Mouse (Mus musculus) limb, embryonic 14.5 days (tissue): Measurements from ENCODE around the gene Strip2. TPM values are rescaled to one million over a fixed set of nuclear protein-coding genes. Genes with fewer than 3 reads are reported as not detected.

Experiments
- ATAC-seq: fragments of 200-750 bp; cut with Nextera tagmentation; 2 replicates; pipeline ENCODE4 v1.8.0; 2017; ENCODE audit warnings: low read depth, moderate number of reproducible peaks, moderate TSS enrichment; ENCODE audit not compliant: low FRiP score
- DNase-seq: peaks from one replicate; pipeline ENCODE4 v3.0.0-alpha.2; 2015; ENCODE audit warnings: low spot score
- H3K27ac ChIP-seq: fragments of 300-500 bp; sonication (generic); replicated peaks from 2 replicates; pipeline ENCODE4 v1.5.1; 2014; ENCODE audit warnings: low read depth, mild to moderate bottlenecking, low read length, moderate library complexity, mixed read lengths
- H3K27me3 ChIP-seq: fragments of 300-500 bp; sonication (generic); 2 replicates; pipeline ENCODE4 v1.6.1; 2014; ENCODE audit warnings: low read length, mixed read lengths; ENCODE audit not compliant: control insufficient read depth, insufficient read depth
- H3K36me3 ChIP-seq: fragments of 300-500 bp; sonication (generic); 2 replicates; pipeline ENCODE4 v1.6.1; 2014; ENCODE audit warnings: mild to moderate bottlenecking, low read length, moderate library complexity, mixed read lengths; ENCODE audit not compliant: control insufficient read depth, insufficient read depth
- H3K4me1 ChIP-seq: fragments of 300-500 bp; sonication (generic); 2 replicates; pipeline ENCODE4 v1.6.1; 2014; ENCODE audit warnings: antibody characterized with exemption, low read length, mixed read lengths; ENCODE audit not compliant: control insufficient read depth, insufficient read depth
- H3K4me2 ChIP-seq: fragments of 300-500 bp; sonication (generic); replicated peaks from 2 replicates; pipeline ENCODE4 v1.6.1; 2014; ENCODE audit warnings: low read depth, mild to moderate bottlenecking, low read length, moderate library complexity; ENCODE audit not compliant: severe bottlenecking
- H3K4me3 ChIP-seq: fragments of 300-500 bp; sonication (generic); replicated peaks from 2 replicates; pipeline ENCODE4 v1.5.1; 2014; ENCODE audit warnings: low read length
- H3K9ac ChIP-seq: fragments of 300-500 bp; sonication (generic); 2 replicates; pipeline ENCODE4 v1.6.1; 2014; ENCODE audit warnings: mild to moderate bottlenecking, low read depth, low read length, moderate library complexity; ENCODE audit not compliant: severe bottlenecking
- H3K9me3 ChIP-seq: fragments of 300-500 bp; sonication (generic); 2 replicates; pipeline ENCODE4 v1.6.1; 2016; ENCODE audit warnings: low read length; ENCODE audit not compliant: control insufficient read depth
- POLR2A ChIP-seq: fragments of 200-500 bp; IDR thresholded peaks from 2 replicates; pipeline ENCODE4 v1.8.0; 2012; ENCODE audit warnings: inconsistent platforms, mild to moderate bottlenecking, moderate library complexity, borderline replicate concordance; ENCODE audit not compliant: insufficient read depth, insufficient read length; ENCODE audit errors: extremely low read depth
- WGBS: fragments of 180-500 bp; shearing (Covaris S2); extraction: QIAGEN DNeasy Blood & Tissue Kit; methylation state at CpG from one replicate; pipeline ENCODE4 v1.1.7; 2014; 5-methylcytosine and 5-hydroxymethylcytosine counted together
- microRNA-seq: library from miRNA; unstranded; fragments of <30 nt; microRNA quantifications from one replicate; pipeline ENCODE4, GENCODE M21; 2016
- polyA plus RNA-seq, 2 experiments: library from polyadenylated mRNA; depleted of rRNA in 1 of 2; stranded (reverse) in 1 of 2; unstranded in 1 of 2; fragments of >200 nt; fragmentation: Nextera tagmentation in 1 of 2; extraction: Ambion mirVana in 1 of 2; gene quantifications; 2 replicates each; pipeline versions ENCODE4 v1.2.1 to v1.2.3; 2012 to 2014

The Strip2 gene
- polyA plus RNA-seq, 2 experiments, result 2.5 to 3.3 TPM

- no peak overlapping the region for H3K4me2 ChIP-seq
- no peak for DNase-seq
- no peak for TF ChIP-seq POLR2A
- 75% methylated on average over 9 of the region's 9 CpGs for WGBS
- no peaks in the 10 kb centered on the region for H3K27me3 ChIP-seq
- H3K9me3 ChIP-seq, result no peaks in the 10 kb centered on the region
- ATAC-seq, result no peak
- H3K4me1 ChIP-seq, result no peaks in the 10 kb centered on the region
- no peak overlapping the region for H3K27ac ChIP-seq
- no peak overlapping the region for H3K9ac ChIP-seq
- H3K36me3 ChIP-seq, result no peaks in the 10 kb centered on the region
- H3K4me3 ChIP-seq, result no peak overlapping the region
These were observed 85.8 kb downstream of the Strip2 start for GRCm38 (mm10) chr6:30002628-30003027.

DNA sequence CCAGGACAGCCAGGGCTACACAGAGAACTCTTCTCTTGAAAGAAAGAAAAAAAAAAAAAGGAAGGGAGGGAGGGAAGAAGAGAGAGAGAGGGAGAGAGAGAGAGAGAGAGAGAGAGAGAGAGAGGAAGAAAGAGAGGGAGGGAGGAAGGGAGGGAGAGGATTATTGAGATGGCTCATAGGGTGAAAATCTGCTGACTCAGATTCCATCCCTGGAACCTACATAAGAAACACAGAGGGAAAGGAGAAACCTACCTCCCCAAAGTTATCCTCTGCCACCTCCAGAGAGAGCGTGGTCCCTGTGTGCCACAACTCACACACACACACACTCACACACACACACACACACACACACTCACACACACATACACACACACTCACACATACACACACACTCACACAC, 89.0 kb downstream of the Strip2 start:
- H3K4me1 ChIP-seq, result 0 out of 2 replicates have a peak, but pooled peaks cover 7% of the 10 kb centered on the region
- no peaks in the 10 kb centered on the region for H3K27me3 ChIP-seq
- no peak overlapping the region for H3K9ac ChIP-seq
- TF ChIP-seq POLR2A, result no peak
- H3K27ac ChIP-seq, result no peak overlapping the region
- no peak for DNase-seq
- no peak overlapping the region for H3K4me3 ChIP-seq
- WGBS, result 88% methylated on average over 1 of the region's 1 CpGs
- no peaks in the 10 kb centered on the region for H3K9me3 ChIP-seq
- no peak for ATAC-seq
- H3K4me2 ChIP-seq, result no peak overlapping the region
- H3K36me3 ChIP-seq, result no peaks in the 10 kb centered on the region

DNA sequence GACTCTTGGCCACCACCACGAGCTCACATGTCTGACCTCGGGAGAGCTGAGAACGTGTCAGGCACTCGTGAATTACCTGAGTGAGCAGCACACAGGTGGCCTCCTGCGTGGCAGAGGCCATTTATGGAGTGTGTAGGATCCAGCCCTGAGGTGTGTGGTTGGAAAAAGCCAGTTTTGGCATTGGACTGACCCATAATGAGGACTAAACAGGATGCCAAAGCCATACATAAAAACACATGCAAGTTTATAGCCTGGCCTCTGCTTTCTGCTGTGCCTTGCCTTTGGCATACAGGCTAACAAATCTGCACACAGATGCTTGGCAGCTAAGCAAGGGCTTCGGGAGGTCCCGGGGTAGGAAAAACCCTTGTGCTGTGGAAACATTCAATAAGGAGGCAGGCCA, 92.4 kb downstream of the Strip2 start:
- H3K4me3 ChIP-seq, result no peak overlapping the region
- no peaks in the 10 kb centered on the region for H3K27me3 ChIP-seq
- H3K4me1 ChIP-seq, result 0 out of 2 replicates have a peak, but pooled peaks cover 7% of the 10 kb centered on the region
- no peak for TF ChIP-seq POLR2A
- peak; percentile 69 for ATAC-seq
- H3K36me3 ChIP-seq, result no peaks in the 10 kb centered on the region
- 35% methylated on average over 7 of the region's 7 CpGs for WGBS
- no peak overlapping the region for H3K9ac ChIP-seq
- no peaks in the 10 kb centered on the region for H3K9me3 ChIP-seq
- peak; percentile 58 for DNase-seq
- H3K27ac ChIP-seq, result peak overlapping the region; percentile 34
- no peak overlapping the region for H3K4me2 ChIP-seq

Small RNA genes within 50 kb of the gene (microRNA-seq; reads per million reads assigned to microRNA genes)
- gene Gm23049, result not detected

Other genes starting within 250 kb of the Strip2 start
- 4.9 and 5.0 TPM in 2 replicates for gene Tspan33, start 222.8 kb upstream of the Strip2 start, polyA plus RNA-seq (2012; rRNA removed)
- 2.7 and 2.8 TPM in 2 replicates for gene Tspan33, start 222.8 kb upstream of the Strip2 start, polyA plus RNA-seq (2014; fragmentation: Nextera tagmentation; extraction: Ambion mirVana)
- gene Smo, start 181.5 kb upstream of the Strip2 start, polyA plus RNA-seq (2012; rRNA removed), result 104 and 134 TPM in 2 replicates
- gene Smo, start 181.5 kb upstream of the Strip2 start, polyA plus RNA-seq (2014; fragmentation: Nextera tagmentation; extraction: Ambion mirVana), result 58.1 and 68.4 TPM in 2 replicates
- gene Ahcyl2, start 149.0 kb upstream of the Strip2 start, polyA plus RNA-seq (2012; rRNA removed), result 20.8 and 23.3 TPM in 2 replicates
- 20.8 and 21.6 TPM in 2 replicates for gene Ahcyl2, start 149.0 kb upstream of the Strip2 start, polyA plus RNA-seq (2014; fragmentation: Nextera tagmentation; extraction: Ambion mirVana)
- gene Nrf1, start 131.0 kb downstream of the Strip2 start, polyA plus RNA-seq (2012; rRNA removed), result 70.7 and 83.8 TPM in 2 replicates
- gene Nrf1, start 131.0 kb downstream of the Strip2 start, polyA plus RNA-seq (2014; fragmentation: Nextera tagmentation; extraction: Ambion mirVana), result 47.7 and 60.6 TPM in 2 replicates